Mouse (Mus musculus): Measurements from ENCODE around the gene Klc1.

- TF ChIP-seq CTCF (IDR thresholded peaks at IDR 0.05; ENCODE audit: insufficient read depth, low read depth, low read length) (no peak), POLR2A (IDR thresholded peaks at IDR 0.05; ENCODE audit: insufficient read depth, low read depth, low read length) (no peak)
Observed at GRCm38 (mm10) chr12:111846815-111847214, 88.2 kb downstream of the Klc1 start.
